In the genomic region with DNA sequence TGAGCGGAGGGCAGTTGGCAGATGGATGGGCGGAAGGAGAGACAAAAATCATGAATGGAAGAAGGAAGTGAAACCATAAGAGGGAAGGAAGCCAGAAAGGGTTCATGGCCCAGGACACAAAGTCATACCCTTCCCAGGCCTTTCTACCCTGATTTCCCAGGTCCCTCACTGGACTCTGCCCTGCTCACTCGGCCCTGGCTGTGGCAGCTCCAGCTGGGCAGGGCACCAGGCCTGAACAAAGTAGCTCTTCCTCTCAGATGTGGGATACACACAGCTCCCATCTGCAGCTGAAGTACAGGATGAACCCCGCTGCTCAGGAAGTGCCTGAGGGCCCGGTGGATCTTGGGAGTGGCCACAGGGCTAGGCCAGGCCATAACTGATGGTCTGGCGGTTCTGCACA, we compare ENCODE assay signal across 11 mouse cellular contexts. TPM values are rescaled to one million over a fixed set of nuclear protein-coding genes. Genes with fewer than 3 reads are reported as not detected.
A peak's percentile ranks its signal among the peaks of the same experiment; 100 is the strongest.
DNase-seq lines count a peak whose midpoint lies in the region; ATAC-seq and TF ChIP-seq lines count a peak whose summit lies in the region.
"Had no signal": no experiment of that assay in that cellular context is flagged by ENCODE, and none has a peak within 500 bp of the region (broad histone marks: within the 10 kb centered on the region; RNA-seq: fewer than 3 reads in every experiment).

No protein-coding gene starts in this region.

- H3K4me3 ChIP-seq in heart, embryonic 13.5 days = no peak overlapping the region
- no peak overlapping the region for H3K4me3 ChIP-seq in heart, embryonic 11.5 days (ENCODE audit: low read depth, low read length)
- no peak overlapping the region for H3K4me3 ChIP-seq in embryonic facial prominence, embryonic 10.5 days
- no peak overlapping the region for H3K4me3 ChIP-seq in limb, embryonic 11.5 days (ENCODE audit: low read depth, low read length)
- no peak overlapping the region for H3K4me3 ChIP-seq in midbrain, postnatal 0 days (ENCODE audit: low read depth, low read length)
- H3K4me3 ChIP-seq: hindbrain, embryonic 15.5 days had no signal

- peaks cover 41% of the 10 kb centered on the region for H3K4me1 ChIP-seq in heart, embryonic 13.5 days
- peaks cover 23% of the 10 kb centered on the region for H3K4me1 ChIP-seq in heart, embryonic 11.5 days (ENCODE audit: control insufficient read depth, insufficient read depth, low read length)
- H3K4me1 ChIP-seq in embryonic facial prominence, embryonic 10.5 days = peaks cover 56% of the 10 kb centered on the region
- H3K4me1 ChIP-seq in limb, embryonic 11.5 days (ENCODE audit: control insufficient read depth, insufficient read depth, low read length) = peaks cover 45% of the 10 kb centered on the region
- H3K4me1 ChIP-seq in midbrain, postnatal 0 days (ENCODE audit: insufficient read depth, low read length) = 0 out of 2 replicates have a peak, but pooled peaks cover 6% of the 10 kb centered on the region

- H3K27me3 ChIP-seq in heart, embryonic 13.5 days (replicated peaks) = no peaks in the 10 kb centered on the region
- H3K27me3 ChIP-seq in heart, embryonic 11.5 days (ENCODE audit: control insufficient read depth, insufficient read depth, low read length) = no peaks in the 10 kb centered on the region
- peaks cover 17% of the 10 kb centered on the region for H3K27me3 ChIP-seq in embryonic facial prominence, embryonic 10.5 days (replicated peaks; ENCODE audit: low read depth, poor library complexity, severe bottlenecking)
- no peaks in the 10 kb centered on the region for H3K27me3 ChIP-seq in limb, embryonic 11.5 days (ENCODE audit: control insufficient read depth, insufficient read depth, low read length)
- H3K27me3 ChIP-seq in midbrain, postnatal 0 days (ENCODE audit: insufficient read depth, low read length) = no peaks in the 10 kb centered on the region
- H3K27me3 ChIP-seq: hindbrain, embryonic 15.5 days had no signal

- TF ChIP-seq CTCF in midbrain, postnatal 0 days (IDR thresholded peaks at IDR 0.05) = no peak

- no peak overlapping the region for H3K27ac ChIP-seq in heart, embryonic 13.5 days (replicated peaks)
- no peak overlapping the region for H3K27ac ChIP-seq in heart, embryonic 11.5 days (ENCODE audit: low read depth, low read length)
- H3K27ac ChIP-seq in embryonic facial prominence, embryonic 10.5 days (replicated peaks) = peak overlapping the region; percentile 14
- H3K27ac ChIP-seq in limb, embryonic 11.5 days (replicated peaks; ENCODE audit: low read depth, low read length) = 0 out of 2 replicates have a peak overlapping the region, but pooled peaks have one; percentile 30
- H3K27ac ChIP-seq in midbrain, postnatal 0 days (ENCODE audit: low read depth, low read length) = no peak overlapping the region
- H3K27ac ChIP-seq: hindbrain, embryonic 15.5 days had no signal

- WGBS in heart, embryonic 13.5 days = 58% methylated on average over 6 of the region's 6 CpGs
- 69% methylated on average over 6 of the region's 6 CpGs for WGBS in heart, embryonic 11.5 days (ENCODE audit: insufficient replicate concordance)
- 61% methylated on average over 6 of the region's 6 CpGs for WGBS in embryonic facial prominence, embryonic 10.5 days
- 56% methylated on average over 6 of the region's 6 CpGs for WGBS in limb, embryonic 11.5 days
- 76% methylated on average over 6 of the region's 6 CpGs for WGBS in midbrain, postnatal 0 days

- peak; percentile 68 for DNase-seq in 3T3-L1 (ENCODE audit: low read depth, low spot score)
- DNase-seq in embryonic facial prominence, embryonic 10.5 days (ENCODE audit: low spot score) = no peak
- no peak for DNase-seq in limb, embryonic 11.5 days (ENCODE audit: low spot score)
- no peak for DNase-seq in right cerebral cortex, postnatal 36 days (ENCODE audit: low spot score in 2 of 2)
- DNase-seq in midbrain, postnatal 0 days (ENCODE audit: low spot score) = no peak
- DNase-seq: adrenal gland, postnatal 14 days had no signal

- no peaks in the 10 kb centered on the region for H3K36me3 ChIP-seq in heart, embryonic 13.5 days
- H3K36me3 ChIP-seq in heart, embryonic 11.5 days (ENCODE audit: control insufficient read depth, insufficient read depth, low read length) = no peaks in the 10 kb centered on the region
- H3K36me3 ChIP-seq in embryonic facial prominence, embryonic 10.5 days (replicated peaks) = no peaks in the 10 kb centered on the region
- H3K36me3 ChIP-seq in limb, embryonic 11.5 days (ENCODE audit: control insufficient read depth, insufficient read depth, low read length) = no peaks in the 10 kb centered on the region
- no peaks in the 10 kb centered on the region for H3K36me3 ChIP-seq in midbrain, postnatal 0 days (ENCODE audit: insufficient read depth, low read length)
- H3K36me3 ChIP-seq: hindbrain, embryonic 15.5 days had no signal

- H3K4me2 ChIP-seq in heart, embryonic 13.5 days = no peak overlapping the region
- no peak overlapping the region for H3K4me2 ChIP-seq in heart, embryonic 11.5 days
- no peak overlapping the region for H3K4me2 ChIP-seq in limb, embryonic 11.5 days (ENCODE audit: low read depth, severe bottlenecking)
- H3K4me2 ChIP-seq in midbrain, postnatal 0 days (ENCODE audit: low read depth, low read length, poor library complexity, severe bottlenecking) = no peak overlapping the region
- H3K4me2 ChIP-seq: hindbrain, embryonic 15.5 days had no signal

- H3K9me3 ChIP-seq in heart, embryonic 13.5 days = no peaks in the 10 kb centered on the region; the same call in 1 of the 2 replicates
- no peaks in the 10 kb centered on the region for H3K9me3 ChIP-seq in heart, embryonic 11.5 days (replicated peaks; ENCODE audit: control insufficient read depth, low read length)
- no peaks in the 10 kb centered on the region for H3K9me3 ChIP-seq in embryonic facial prominence, embryonic 10.5 days
- no peaks in the 10 kb centered on the region for H3K9me3 ChIP-seq in limb, embryonic 11.5 days (ENCODE audit: control insufficient read depth, low read length)
- no peaks in the 10 kb centered on the region for H3K9me3 ChIP-seq in midbrain, postnatal 0 days (ENCODE audit: low read length)
- H3K9me3 ChIP-seq: hindbrain, embryonic 15.5 days had no signal

- H3K9ac ChIP-seq in heart, embryonic 13.5 days = 0 out of 2 replicates have a peak overlapping the region, but pooled peaks have one; percentile 12
- no peak overlapping the region for H3K9ac ChIP-seq in heart, embryonic 11.5 days (ENCODE audit: low read depth, low read length)
- 0 out of 2 replicates have a peak overlapping the region, but pooled peaks have one; percentile 13 for H3K9ac ChIP-seq in limb, embryonic 11.5 days (ENCODE audit: low read length)
- H3K9ac ChIP-seq in midbrain, postnatal 0 days (replicated peaks; ENCODE audit: low read length, poor library complexity, severe bottlenecking) = no peak overlapping the region
- H3K9ac ChIP-seq: hindbrain, embryonic 15.5 days had no signal

- ATAC-seq in heart, embryonic 13.5 days (ENCODE audit: extremely low read depth, insufficient number of reproducible peaks, low FRiP score, low TSS enrichment) = no peak
- ATAC-seq in heart, embryonic 11.5 days (replicated peaks; ENCODE audit: insufficient number of reproducible peaks, low FRiP score, low TSS enrichment) = no peak
- no peak for ATAC-seq in limb, embryonic 11.5 days (ENCODE audit: insufficient number of reproducible peaks, low FRiP score, low TSS enrichment, low read depth)
- ATAC-seq in midbrain, postnatal 0 days (ENCODE audit: low FRiP score) = no peak
- no peak for ATAC-seq in frontal cortex, adult (ENCODE audit: low TSS enrichment)
- ATAC-seq: midbrain, embryonic 16.5 days had no signal

RNA-seq across cellular contexts. Expression of gene Bak1, which starts 14.0 kb away (rescaled TPM):
- polyA plus RNA-seq in heart, embryonic 13.5 days (2015; fragmentation: Nextera tagmentation; extraction: Ambion mirVana) = 5.3 and 5.4 TPM in 2 replicates
- polyA plus RNA-seq in heart, embryonic 11.5 days (2014; fragmentation: Nextera tagmentation; extraction: Ambion mirVana) = 11.0 and 11.4 TPM in 2 replicates
- polyA plus RNA-seq in embryonic facial prominence, embryonic 10.5 days (2016; fragmentation: Nextera tagmentation; extraction: Ambion mirVana) = 2.8 and 3.3 TPM in 2 replicates
- polyA plus RNA-seq in limb, embryonic 11.5 days (2014; fragmentation: Nextera tagmentation; extraction: Ambion mirVana) = 10.9 and 15.6 TPM in 2 replicates
- 57.3 and 82.4 TPM in 2 replicates for total RNA-seq in midbrain, postnatal 0 days (2014; rRNA removed)
- polyA plus RNA-seq in midbrain, postnatal 0 days (2015; fragmentation: Nextera tagmentation; extraction: Ambion mirVana) = 3.9 and 5.3 TPM in 2 replicates

RNA-seq across cellular contexts. Expression of gene Itpr3, which starts 14.3 kb away (rescaled TPM):
- 1.2 and 1.5 TPM in 2 replicates for polyA plus RNA-seq in heart, embryonic 13.5 days (2015; fragmentation: Nextera tagmentation; extraction: Ambion mirVana)
- 2.1 and 2.2 TPM in 2 replicates for polyA plus RNA-seq in heart, embryonic 11.5 days (2014; fragmentation: Nextera tagmentation; extraction: Ambion mirVana)
- polyA plus RNA-seq in embryonic facial prominence, embryonic 10.5 days (2016; fragmentation: Nextera tagmentation; extraction: Ambion mirVana) = 2.3 and 4.0 TPM in 2 replicates
- 2.5 and 3.0 TPM in 2 replicates for polyA plus RNA-seq in limb, embryonic 11.5 days (2014; fragmentation: Nextera tagmentation; extraction: Ambion mirVana)
- 4.5 and 4.7 TPM in 2 replicates for total RNA-seq in midbrain, postnatal 0 days (2014; rRNA removed)
- polyA plus RNA-seq in midbrain, postnatal 0 days (2015; fragmentation: Nextera tagmentation; extraction: Ambion mirVana) = 0.39 and 0.90 TPM in 2 replicates

Comparison
In these comparisons a context has a peak if more than half of its experiments do, and no peak if none do; other contexts are left out.
1. H3K9ac ChIP-seq: peak in heart, embryonic 13.5 days (single experiment) and limb, embryonic 11.5 days (single experiment); none in heart, embryonic 11.5 days (single experiment) and midbrain, postnatal 0 days (single experiment).
2. H3K27ac ChIP-seq: peak in embryonic facial prominence, embryonic 10.5 days (single experiment) and limb, embryonic 11.5 days (single experiment); none in heart, embryonic 13.5 days (single experiment), heart, embryonic 11.5 days (single experiment) and midbrain, postnatal 0 days (single experiment).